Mouse (Mus musculus) stomach, postnatal 0 days (tissue): Measurements from ENCODE around the gene Oas1g.
A peak's percentile ranks its signal among the peaks of the same experiment; 100 is the strongest.

Experiments
- CTCF ChIP-seq: IDR thresholded peaks from 2 replicates; pipeline ENCODE4 v1.5.1; 2016; ENCODE audit warnings: antibody characterized with exemption, low read depth, mild to moderate bottlenecking, moderate library complexity
- EP300 ChIP-seq: optimal IDR thresholded peaks from 2 replicates; pipeline ENCODE3; 2016; ENCODE audit warnings: antibody characterized with exemption

DNA sequence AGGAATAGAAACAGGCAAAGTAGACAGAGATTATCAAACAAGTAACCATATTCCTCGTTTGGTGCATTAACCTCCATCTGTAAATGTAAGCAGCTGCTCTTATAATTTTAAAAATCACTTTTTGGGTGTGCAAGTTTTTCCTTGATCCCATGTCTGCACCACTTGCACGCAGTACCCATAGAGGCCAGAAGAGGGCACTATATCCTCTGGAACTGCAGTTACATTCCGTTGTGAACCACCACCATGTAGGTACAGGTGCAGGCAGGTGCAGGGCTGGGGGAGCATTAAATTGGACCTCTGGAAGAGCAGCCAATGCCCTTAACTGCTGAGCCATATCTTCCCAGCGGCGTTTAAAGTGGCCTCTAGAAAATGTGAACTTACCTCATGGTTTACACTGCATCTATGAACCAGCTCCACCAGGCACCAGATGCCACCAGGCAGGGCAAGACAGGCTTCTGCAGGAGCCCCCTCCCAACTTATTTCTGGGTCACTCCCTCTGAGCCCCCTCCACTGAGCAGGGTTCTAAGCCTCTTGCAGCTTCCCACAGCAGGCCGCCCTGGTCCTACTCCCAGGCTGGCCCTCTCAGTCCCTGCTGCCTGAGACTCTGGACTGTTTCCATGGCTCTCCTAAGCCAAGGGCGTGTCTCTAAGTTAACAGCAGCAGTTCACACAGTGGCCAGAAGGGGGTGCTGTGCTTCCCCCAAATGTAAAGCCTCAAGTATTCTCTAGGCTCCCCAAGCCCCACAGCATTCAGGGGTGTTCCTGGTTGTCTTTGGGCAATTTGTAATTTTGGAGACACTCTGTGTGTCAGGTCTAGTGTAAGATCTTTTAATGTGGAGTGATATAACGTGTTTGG, 50.5 kb downstream of the Oas1g start:
- TF ChIP-seq EP300 (no peak), CTCF (peak; percentile 78)
